Comparison of ENCODE assay signal across 9 mouse cellular contexts in genomic region chr6:56049104-56049503, GRCm38 (mm10). TPM values are rescaled to one million over a fixed set of nuclear protein-coding genes. Genes with fewer than 3 reads are reported as not detected.
DNase-seq lines count a peak whose midpoint lies in the region; ATAC-seq lines count a peak whose summit lies in the region.
"Had no signal": no experiment of that assay in that cellular context is flagged by ENCODE, and none has a peak within 500 bp of the region (broad histone marks: within the 10 kb centered on the region; RNA-seq: fewer than 3 reads in every experiment).

No protein-coding gene starts in this region.

- no peak overlapping the region for H3K27ac ChIP-seq in heart, embryonic 10.5 days
- H3K27ac ChIP-seq in forebrain, embryonic 11.5 days (ENCODE audit: low read depth, low read length) = no peak overlapping the region

- no peak overlapping the region for H3K4me2 ChIP-seq in forebrain, embryonic 11.5 days (ENCODE audit: low read depth, low read length, severe bottlenecking)

- no peaks in the 10 kb centered on the region for H3K36me3 ChIP-seq in heart, embryonic 10.5 days
- H3K36me3 ChIP-seq in forebrain, embryonic 11.5 days (ENCODE audit: control insufficient read depth, insufficient read depth, low read length) = no peaks in the 10 kb centered on the region

- H3K27me3 ChIP-seq in heart, embryonic 10.5 days (ENCODE audit: insufficient read depth, poor library complexity, severe bottlenecking) = no peaks in the 10 kb centered on the region
- no peaks in the 10 kb centered on the region for H3K27me3 ChIP-seq in forebrain, embryonic 11.5 days (ENCODE audit: control insufficient read depth, insufficient read depth, low read length)

- peaks cover 8% of the 10 kb centered on the region; the same call in 1 of the 2 replicates for H3K4me1 ChIP-seq in heart, embryonic 10.5 days
- no peaks in the 10 kb centered on the region for H3K4me1 ChIP-seq in forebrain, embryonic 11.5 days (replicated peaks; ENCODE audit: control insufficient read depth, insufficient read depth, low read length)

- WGBS in heart, embryonic 10.5 days = 31% methylated on average over 4 of the region's 4 CpGs
- WGBS in forebrain, embryonic 11.5 days = 33% methylated on average over 4 of the region's 4 CpGs

- DNase-seq in heart, embryonic 10.5 days (ENCODE audit: low spot score) = peak; percentile 27
- no peak for DNase-seq in heart, postnatal 36 days
- DNase-seq in right cerebral cortex, adult 18-20 months = peak; percentile 33
- DNase-seq in right cerebral cortex, postnatal 25 days = no peak
- no peak for DNase-seq in forebrain, embryonic 11.5 days (ENCODE audit: low spot score)
- DNase-seq in spleen, postnatal 14 days (ENCODE audit: low spot score in 2 of 2) = no peak
- DNase-seq in thymus, postnatal 14 days = no peak

- H3K4me3 ChIP-seq in heart, embryonic 10.5 days = no peak overlapping the region
- no peak overlapping the region for H3K4me3 ChIP-seq in forebrain, embryonic 11.5 days (ENCODE audit: low read depth, low read length)

- intact Hi-C loops in heart, postnatal 36 days (cut with DNase I) = loop anchor here (1.0 to 5.0 kb wide), 2 partner anchors 76 to 527 kb away; no protein-coding TSS in a partner anchor

- H3K9me3 ChIP-seq in heart, embryonic 10.5 days = no peaks in the 10 kb centered on the region
- H3K9me3 ChIP-seq in forebrain, embryonic 11.5 days (ENCODE audit: control insufficient read depth, low read length) = no peaks in the 10 kb centered on the region

- peak; percentile 55; the same call in 1 of the 2 replicates for ATAC-seq in forebrain, embryonic 11.5 days (replicated peaks; ENCODE audit: low FRiP score)
- peak; percentile 76 for ATAC-seq in megakaryocyte progenitor cell, adult 5-6 weeks (replicated peaks; ENCODE audit: poor library complexity)

- H3K9ac ChIP-seq in forebrain, embryonic 11.5 days (ENCODE audit: low read length) = no peak overlapping the region

RNA-seq across cellular contexts. Expression of gene Ppp1r17, which starts 31.8 kb away (rescaled TPM):
- 17.6 and 25.4 TPM in 2 replicates for polyA plus RNA-seq in heart, embryonic 10.5 days (2016; fragmentation: Nextera tagmentation; extraction: Ambion mirVana)
- total RNA-seq in heart, postnatal 36 days (2021) = not detected
- 4.1 and 4.4 TPM in 2 replicates for polyA plus RNA-seq in forebrain, embryonic 11.5 days (2014; fragmentation: Nextera tagmentation; extraction: Ambion mirVana)
- not detected in 2 replicates for total RNA-seq in megakaryocyte progenitor cell, adult 5-6 weeks (2015)
- total RNA-seq in megakaryocyte progenitor cell, adult 5-6 weeks (2017) = not detected in 2 replicates
- total RNA-seq: heart, adult 18-20 months had no signal

Comparison
In these comparisons a context has a peak if more than half of its experiments do, and no peak if none do; other contexts are left out.
1. DNase-seq: peak in heart, embryonic 10.5 days (single experiment) and right cerebral cortex, adult 18-20 months (single experiment); none in heart, postnatal 36 days (0 of 2), right cerebral cortex, postnatal 25 days (single experiment), forebrain, embryonic 11.5 days (single experiment), spleen, postnatal 14 days (0 of 2) and thymus, postnatal 14 days (single experiment).